Mouse (Mus musculus): ENCODE measurements around the gene Evi2a. TPM values are rescaled to one million over a fixed set of nuclear protein-coding genes. Genes with fewer than 3 reads are reported as not detected.

Evi2a gene
- polyA plus RNA-seq, 1 experiment from 2014 or later = 3.5 TPM

- H3K4me1 ChIP-seq (ENCODE audit: control insufficient read depth, insufficient read depth, low read length) = no peaks in the 10 kb centered on the region
- H3K27ac ChIP-seq (ENCODE audit: low read length) = no peak overlapping the region
- H3K4me2 ChIP-seq (ENCODE audit: low read depth, low read length) = no peak overlapping the region
- peaks cover 35% of the 10 kb centered on the region for H3K36me3 ChIP-seq (ENCODE audit: control insufficient read depth, insufficient read depth)
- no peaks in the 10 kb centered on the region for H3K27me3 ChIP-seq (ENCODE audit: control insufficient read depth, insufficient read depth, low read length)
- ATAC-seq (replicated peaks; ENCODE audit: extremely low read depth, insufficient read depth, low FRiP score) = no peak
- WGBS = 57% methylated on average over 1 of the region's 1 CpGs
- no peaks in the 10 kb centered on the region for H3K9me3 ChIP-seq (replicated peaks; ENCODE audit: control insufficient read depth, low read length)
- no peak overlapping the region for H3K4me3 ChIP-seq (ENCODE audit: low read length)
- H3K9ac ChIP-seq (ENCODE audit: low read length) = no peak overlapping the region
Observed at GRCm38 (mm10) chr11:79552622-79553021, 22.2 kb upstream of the Evi2a start.

GRCm38 (mm10) chr11:79536293-79536692 is 5.9 kb upstream of the Evi2a start:
- Histone ChIP-seq H3K4me3 (ENCODE audit: low read length) (no peak overlapping the region), H3K4me2 (ENCODE audit: low read depth, low read length) (no peak overlapping the region), H3K9ac (ENCODE audit: low read length) (no peak overlapping the region), H3K27ac (ENCODE audit: low read length) (no peak overlapping the region), H3K27me3 (ENCODE audit: control insufficient read depth, insufficient read depth, low read length) (no peaks in the 10 kb centered on the region), H3K36me3 (ENCODE audit: control insufficient read depth, insufficient read depth) (no peaks in the 10 kb centered on the region; the same call in 1 of the 2 replicates), H3K9me3 (replicated peaks; ENCODE audit: control insufficient read depth, low read length) (no peaks in the 10 kb centered on the region), H3K4me1 (ENCODE audit: control insufficient read depth, insufficient read depth, low read length) (peaks cover 21% of the 10 kb centered on the region)
- ATAC-seq (replicated peaks; ENCODE audit: extremely low read depth, insufficient read depth, low FRiP score) = no peak
- WGBS = 91% methylated on average over 3 of the region's 3 CpGs

- no peak overlapping the region for H3K4me2 ChIP-seq (ENCODE audit: low read depth, low read length)
- H3K36me3 ChIP-seq (ENCODE audit: control insufficient read depth, insufficient read depth) = no peaks in the 10 kb centered on the region; the same call in 1 of the 2 replicates
- WGBS = 74% methylated on average over 4 of the region's 4 CpGs
- H3K9ac ChIP-seq (ENCODE audit: low read length) = no peak overlapping the region
- H3K4me1 ChIP-seq (ENCODE audit: control insufficient read depth, insufficient read depth, low read length) = peaks cover 21% of the 10 kb centered on the region
- no peak overlapping the region for H3K27ac ChIP-seq (ENCODE audit: low read length)
- no peaks in the 10 kb centered on the region for H3K9me3 ChIP-seq (replicated peaks; ENCODE audit: control insufficient read depth, low read length)
- H3K4me3 ChIP-seq (ENCODE audit: low read length) = no peak overlapping the region
- H3K27me3 ChIP-seq (ENCODE audit: control insufficient read depth, insufficient read depth, low read length) = no peaks in the 10 kb centered on the region
- ATAC-seq (replicated peaks; ENCODE audit: extremely low read depth, insufficient read depth, low FRiP score) = no peak
Observed at GRCm38 (mm10) chr11:79535554-79535953, 5.1 kb upstream of the Evi2a start.

GRCm38 (mm10) chr11:79533950-79534690 is 3.7 kb upstream of the Evi2a start:
- Histone ChIP-seq H3K9ac (ENCODE audit: low read length) (no peak overlapping the region), H3K36me3 (ENCODE audit: control insufficient read depth, insufficient read depth) (no peaks in the 10 kb centered on the region; the same call in 1 of the 2 replicates), H3K9me3 (replicated peaks; ENCODE audit: control insufficient read depth, low read length) (no peaks in the 10 kb centered on the region), H3K4me1 (ENCODE audit: control insufficient read depth, insufficient read depth, low read length) (peaks cover 21% of the 10 kb centered on the region), H3K4me3 (ENCODE audit: low read length) (no peak overlapping the region), H3K27me3 (ENCODE audit: control insufficient read depth, insufficient read depth, low read length) (no peaks in the 10 kb centered on the region), H3K27ac (ENCODE audit: low read length) (peak overlapping the region; percentile 32), H3K4me2 (ENCODE audit: low read depth, low read length) (no peak overlapping the region)
- WGBS = 63% methylated on average over 8 of the region's 8 CpGs
- 0 out of 2 replicates have a peak, but pooled peaks have one; percentile 29 for ATAC-seq (replicated peaks; ENCODE audit: extremely low read depth, insufficient read depth, low FRiP score)

- Histone ChIP-seq H3K4me2 (ENCODE audit: low read depth, low read length) (no peak overlapping the region), H3K27ac (ENCODE audit: low read length) (peak overlapping the region; percentile 18; the same call in 1 of the 2 replicates), H3K4me1 (ENCODE audit: control insufficient read depth, insufficient read depth, low read length) (peaks cover 21% of the 10 kb centered on the region), H3K27me3 (ENCODE audit: control insufficient read depth, insufficient read depth, low read length) (no peaks in the 10 kb centered on the region), H3K4me3 (ENCODE audit: low read length) (no peak overlapping the region), H3K36me3 (ENCODE audit: control insufficient read depth, insufficient read depth) (no peaks in the 10 kb centered on the region; the same call in none of the 2 replicates), H3K9ac (ENCODE audit: low read length) (no peak overlapping the region), H3K9me3 (replicated peaks; ENCODE audit: control insufficient read depth, low read length) (no peaks in the 10 kb centered on the region)
- peak; percentile 55 for ATAC-seq (replicated peaks; ENCODE audit: extremely low read depth, insufficient read depth, low FRiP score)
- WGBS = 28% methylated on average over 6 of the region's 6 CpGs
Observed at GRCm38 (mm10) chr11:79533311-79533710, 2.9 kb upstream of the Evi2a start.

GRCm38 (mm10) chr11:79531485-79531884 is 1.1 kb upstream of the Evi2a start:
- WGBS = 92% methylated on average over 4 of the region's 4 CpGs
- Histone ChIP-seq H3K4me1 (ENCODE audit: control insufficient read depth, insufficient read depth, low read length) (peaks cover 31% of the 10 kb centered on the region), H3K36me3 (ENCODE audit: control insufficient read depth, insufficient read depth) (no peaks in the 10 kb centered on the region; the same call in 1 of the 2 replicates), H3K27me3 (ENCODE audit: control insufficient read depth, insufficient read depth, low read length) (no peaks in the 10 kb centered on the region), H3K9me3 (replicated peaks; ENCODE audit: control insufficient read depth, low read length) (no peaks in the 10 kb centered on the region), H3K4me2 (ENCODE audit: low read depth, low read length) (no peak overlapping the region), H3K9ac (ENCODE audit: low read length) (no peak overlapping the region), H3K27ac (ENCODE audit: low read length) (no peak overlapping the region), H3K4me3 (ENCODE audit: low read length) (no peak overlapping the region)
- no peak for ATAC-seq (replicated peaks; ENCODE audit: extremely low read depth, insufficient read depth, low FRiP score)

GRCm38 (mm10) chr11:79530774-79531173 is 365 bp upstream of the Evi2a start:
- no peak for ATAC-seq (replicated peaks; ENCODE audit: extremely low read depth, insufficient read depth, low FRiP score)
- Histone ChIP-seq H3K36me3 (ENCODE audit: control insufficient read depth, insufficient read depth) (no peaks in the 10 kb centered on the region; the same call in 1 of the 2 replicates), H3K27ac (ENCODE audit: low read length) (no peak overlapping the region), H3K4me2 (ENCODE audit: low read depth, low read length) (no peak overlapping the region), H3K4me3 (ENCODE audit: low read length) (no peak overlapping the region), H3K27me3 (ENCODE audit: control insufficient read depth, insufficient read depth, low read length) (no peaks in the 10 kb centered on the region), H3K4me1 (ENCODE audit: control insufficient read depth, insufficient read depth, low read length) (peaks cover 31% of the 10 kb centered on the region), H3K9me3 (replicated peaks; ENCODE audit: control insufficient read depth, low read length) (no peaks in the 10 kb centered on the region), H3K9ac (ENCODE audit: low read length) (no peak overlapping the region)
- WGBS = 83% methylated on average over 11 of the region's 11 CpGs

- Histone ChIP-seq H3K9ac (ENCODE audit: low read length) (no peak overlapping the region), H3K4me1 (ENCODE audit: control insufficient read depth, insufficient read depth, low read length) (peaks cover 30% of the 10 kb centered on the region), H3K36me3 (ENCODE audit: control insufficient read depth, insufficient read depth) (no peaks in the 10 kb centered on the region; the same call in 1 of the 2 replicates), H3K4me2 (ENCODE audit: low read depth, low read length) (no peak overlapping the region), H3K9me3 (replicated peaks; ENCODE audit: control insufficient read depth, low read length) (no peaks in the 10 kb centered on the region), H3K27me3 (ENCODE audit: control insufficient read depth, insufficient read depth, low read length) (no peaks in the 10 kb centered on the region), H3K4me3 (ENCODE audit: low read length) (no peak overlapping the region), H3K27ac (ENCODE audit: low read length) (no peak overlapping the region)
- WGBS = 81% methylated on average over 2 of the region's 2 CpGs
- no peak for ATAC-seq (replicated peaks; ENCODE audit: extremely low read depth, insufficient read depth, low FRiP score)
Observed at GRCm38 (mm10) chr11:79529736-79530135, 673 bp downstream of the Evi2a start.

- no peaks in the 10 kb centered on the region for H3K27me3 ChIP-seq (ENCODE audit: control insufficient read depth, insufficient read depth, low read length)
- no peak overlapping the region for H3K27ac ChIP-seq (ENCODE audit: low read length)
- H3K9ac ChIP-seq (ENCODE audit: low read length) = no peak overlapping the region
- WGBS = 95% methylated on average over 6 of the region's 6 CpGs
- H3K4me2 ChIP-seq (ENCODE audit: low read depth, low read length) = no peak overlapping the region
- ATAC-seq (replicated peaks; ENCODE audit: extremely low read depth, insufficient read depth, low FRiP score) = no peak
- H3K4me1 ChIP-seq (ENCODE audit: control insufficient read depth, insufficient read depth, low read length) = peaks cover 25% of the 10 kb centered on the region
- H3K9me3 ChIP-seq (replicated peaks; ENCODE audit: control insufficient read depth, low read length) = no peaks in the 10 kb centered on the region
- no peaks in the 10 kb centered on the region; the same call in 1 of the 2 replicates for H3K36me3 ChIP-seq (ENCODE audit: control insufficient read depth, insufficient read depth)
- no peak overlapping the region for H3K4me3 ChIP-seq (ENCODE audit: low read length)
Observed at GRCm38 (mm10) chr11:79529226-79529625, 1.2 kb downstream of the Evi2a start.
